Mouse (Mus musculus): ENCODE data around the gene Sorcs2. TPM values are rescaled to one million over a fixed set of nuclear protein-coding genes. Genes with fewer than 3 reads are reported as not detected.

Sorcs2 gene
- polyA plus RNA-seq, 1 experiment from 2014 or later, result 10.9 TPM

GRCm38 (mm10) chr5:36389731-36390590 is 8.0 kb downstream of the Sorcs2 start:
- H3K9me3 ChIP-seq, result no peaks in the 10 kb centered on the region
- H3K4me2 ChIP-seq, result no peak overlapping the region
- H3K27ac ChIP-seq (replicated peaks), result peak overlapping the region; percentile 56; the same call in 1 of the 2 replicates
- peaks cover 23% of the 10 kb centered on the region; the same call in 1 of the 2 replicates for H3K27me3 ChIP-seq (replicated peaks)
- H3K36me3 ChIP-seq, result no peaks in the 10 kb centered on the region
- 67% methylated on average over 9 of the region's 9 CpGs for WGBS
- no peak overlapping the region for H3K4me3 ChIP-seq
- peak overlapping the region; percentile 20; the same call in 1 of the 2 replicates for H3K9ac ChIP-seq
- H3K4me1 ChIP-seq, result peaks cover 67% of the 10 kb centered on the region
- no peak for ATAC-seq (ENCODE audit: extremely low read depth, insufficient number of reproducible peaks, low FRiP score, low TSS enrichment)

- Histone ChIP-seq H3K4me3 (no peak overlapping the region), H3K4me1 (peaks cover 92% of the 10 kb centered on the region), H3K9ac (peak overlapping the region; percentile 44), H3K27ac (replicated peaks) (peak overlapping the region; percentile 93), H3K4me2 (peak overlapping the region; percentile 56), H3K36me3 (no peaks in the 10 kb centered on the region), H3K27me3 (replicated peaks) (no peaks in the 10 kb centered on the region), H3K9me3 (no peaks in the 10 kb centered on the region)
- ATAC-seq (ENCODE audit: extremely low read depth, insufficient number of reproducible peaks, low FRiP score, low TSS enrichment), result peak; percentile 67; the same call in 1 of the 2 replicates
- 5% methylated on average over 5 of the region's 5 CpGs for WGBS
These were observed 12.9 kb downstream of the Sorcs2 start for GRCm38 (mm10) chr5:36385062-36385461.

GRCm38 (mm10) chr5:36383431-36383830 is 14.5 kb downstream of the Sorcs2 start:
- no peaks in the 10 kb centered on the region for H3K9me3 ChIP-seq
- ATAC-seq (ENCODE audit: extremely low read depth, insufficient number of reproducible peaks, low FRiP score, low TSS enrichment), result no peak
- H3K4me3 ChIP-seq, result no peak overlapping the region
- peaks cover 92% of the 10 kb centered on the region for H3K4me1 ChIP-seq
- no peaks in the 10 kb centered on the region for H3K36me3 ChIP-seq
- H3K9ac ChIP-seq, result peak overlapping the region; percentile 14; the same call in 1 of the 2 replicates
- no peaks in the 10 kb centered on the region for H3K27me3 ChIP-seq (replicated peaks)
- no peak overlapping the region; the same call in 1 of the 2 replicates for H3K27ac ChIP-seq (replicated peaks)
- no peak overlapping the region for H3K4me2 ChIP-seq
- 81% methylated on average over 4 of the region's 4 CpGs for WGBS

- H3K4me3 ChIP-seq, result no peak overlapping the region
- 63% methylated on average over 4 of the region's 4 CpGs for WGBS
- no peak overlapping the region for H3K9ac ChIP-seq
- no peaks in the 10 kb centered on the region for H3K36me3 ChIP-seq
- H3K9me3 ChIP-seq, result no peaks in the 10 kb centered on the region
- peaks cover 92% of the 10 kb centered on the region for H3K4me1 ChIP-seq
- no peak overlapping the region for H3K27ac ChIP-seq (replicated peaks)
- no peaks in the 10 kb centered on the region for H3K27me3 ChIP-seq (replicated peaks)
- no peak overlapping the region for H3K4me2 ChIP-seq
- no peak for ATAC-seq (ENCODE audit: extremely low read depth, insufficient number of reproducible peaks, low FRiP score, low TSS enrichment)
These were observed 15.2 kb downstream of the Sorcs2 start for GRCm38 (mm10) chr5:36382721-36383120.

- Histone ChIP-seq H3K4me2 (no peak overlapping the region), H3K9ac (0 out of 2 replicates have a peak overlapping the region, but pooled peaks have one; percentile 14), H3K27ac (replicated peaks) (no peak overlapping the region), H3K36me3 (no peaks in the 10 kb centered on the region), H3K9me3 (no peaks in the 10 kb centered on the region), H3K4me1 (peaks cover 96% of the 10 kb centered on the region), H3K4me3 (no peak overlapping the region), H3K27me3 (replicated peaks) (no peaks in the 10 kb centered on the region)
- ATAC-seq (ENCODE audit: extremely low read depth, insufficient number of reproducible peaks, low FRiP score, low TSS enrichment), result no peak
- WGBS, result 54% methylated on average over 8 of the region's 8 CpGs
These were observed 15.7 kb downstream of the Sorcs2 start for GRCm38 (mm10) chr5:36382134-36382693.

GRCm38 (mm10) chr5:36379938-36380511 is 17.9 kb downstream of the Sorcs2 start:
- peak overlapping the region; percentile 42; the same call in 1 of the 2 replicates for H3K27ac ChIP-seq (replicated peaks)
- WGBS, result 50% methylated on average over 6 of the region's 6 CpGs
- H3K27me3 ChIP-seq (replicated peaks), result no peaks in the 10 kb centered on the region
- no peak for ATAC-seq (ENCODE audit: extremely low read depth, insufficient number of reproducible peaks, low FRiP score, low TSS enrichment)
- no peak overlapping the region for H3K4me2 ChIP-seq
- no peaks in the 10 kb centered on the region for H3K36me3 ChIP-seq
- H3K9ac ChIP-seq, result no peak overlapping the region
- H3K9me3 ChIP-seq, result no peaks in the 10 kb centered on the region
- H3K4me3 ChIP-seq, result no peak overlapping the region
- peaks cover 92% of the 10 kb centered on the region for H3K4me1 ChIP-seq

- Histone ChIP-seq H3K9me3 (no peaks in the 10 kb centered on the region), H3K4me3 (no peak overlapping the region), H3K4me1 (peaks cover 91% of the 10 kb centered on the region), H3K4me2 (no peak overlapping the region), H3K36me3 (no peaks in the 10 kb centered on the region), H3K9ac (no peak overlapping the region), H3K27ac (replicated peaks) (no peak overlapping the region), H3K27me3 (replicated peaks) (no peaks in the 10 kb centered on the region)
- 85% methylated on average over 2 of the region's 2 CpGs for WGBS
- ATAC-seq (ENCODE audit: extremely low read depth, insufficient number of reproducible peaks, low FRiP score, low TSS enrichment), result no peak
These were observed 19.6 kb downstream of the Sorcs2 start for GRCm38 (mm10) chr5:36378370-36378738.

GRCm38 (mm10) chr5:36377456-36378369 is 20.2 kb downstream of the Sorcs2 start:
- no peak for ATAC-seq (ENCODE audit: extremely low read depth, insufficient number of reproducible peaks, low FRiP score, low TSS enrichment)
- Histone ChIP-seq H3K9me3 (no peaks in the 10 kb centered on the region), H3K4me3 (no peak overlapping the region), H3K4me2 (no peak overlapping the region), H3K4me1 (peaks cover 91% of the 10 kb centered on the region), H3K9ac (peak overlapping the region; percentile 10; the same call in 1 of the 2 replicates), H3K27me3 (replicated peaks) (no peaks in the 10 kb centered on the region), H3K36me3 (no peaks in the 10 kb centered on the region), H3K27ac (replicated peaks) (no peak overlapping the region)
- WGBS, result 73% methylated on average over 8 of the region's 8 CpGs

GRCm38 (mm10) chr5:36375886-36376285 is 22.1 kb downstream of the Sorcs2 start:
- H3K4me3 ChIP-seq, result no peak overlapping the region
- H3K36me3 ChIP-seq, result no peaks in the 10 kb centered on the region
- WGBS, result 53% methylated on average over 8 of the region's 8 CpGs
- H3K27ac ChIP-seq (replicated peaks), result no peak overlapping the region
- no peaks in the 10 kb centered on the region for H3K9me3 ChIP-seq
- no peak overlapping the region for H3K9ac ChIP-seq
- ATAC-seq (ENCODE audit: extremely low read depth, insufficient number of reproducible peaks, low FRiP score, low TSS enrichment), result no peak
- H3K4me1 ChIP-seq, result peaks cover 90% of the 10 kb centered on the region
- no peaks in the 10 kb centered on the region for H3K27me3 ChIP-seq (replicated peaks)
- H3K4me2 ChIP-seq, result no peak overlapping the region

- Histone ChIP-seq H3K27me3 (replicated peaks) (no peaks in the 10 kb centered on the region), H3K27ac (replicated peaks) (peak overlapping the region; percentile 54; the same call in 1 of the 2 replicates), H3K4me1 (peaks cover 88% of the 10 kb centered on the region), H3K9ac (0 out of 2 replicates have a peak overlapping the region, but pooled peaks have one; percentile 58), H3K36me3 (no peaks in the 10 kb centered on the region), H3K4me3 (no peak overlapping the region), H3K9me3 (no peaks in the 10 kb centered on the region), H3K4me2 (no peak overlapping the region)
- 65% methylated on average over 19 of the region's 19 CpGs for WGBS
- no peak for ATAC-seq (ENCODE audit: extremely low read depth, insufficient number of reproducible peaks, low FRiP score, low TSS enrichment)
These were observed 23.5 kb downstream of the Sorcs2 start for GRCm38 (mm10) chr5:36374221-36375050.
